Mouse (Mus musculus) heart, adult 18-20 months (tissue): ENCODE measurements around the gene Fam205a1. TPM values are rescaled to one million over a fixed set of nuclear protein-coding genes. Genes with fewer than 3 reads are reported as not detected.
"Not testable (repeated sequence)": the region's sequence is repeated elsewhere in the genome, so short reads cannot be mapped to it uniquely, and the experiment has no call there.

Experiments used
- DNase-seq, 2 experiments: peaks; one replicate each; pipeline ENCODE4 v3.0.0; 2021 to 2022; ENCODE audit warnings: mixed read lengths in 1 of 2
- long read RNA-seq, 2 experiments: library from polyadenylated mRNA; stranded (forward); transcript quantifications; one replicate each; pipeline ENCODE4 v2.0.0; 2021
- total RNA-seq, 2 experiments: library from RNA; stranded (reverse); gene quantifications; 2 replicates each; pipeline ENCODE4 v1.2.3; 2021

The Fam205a1 gene
- total RNA-seq = not detected
- long read RNA-seq, experiment 1 = 0 reads
- long read RNA-seq, experiment 2 = 0 reads

DNA sequence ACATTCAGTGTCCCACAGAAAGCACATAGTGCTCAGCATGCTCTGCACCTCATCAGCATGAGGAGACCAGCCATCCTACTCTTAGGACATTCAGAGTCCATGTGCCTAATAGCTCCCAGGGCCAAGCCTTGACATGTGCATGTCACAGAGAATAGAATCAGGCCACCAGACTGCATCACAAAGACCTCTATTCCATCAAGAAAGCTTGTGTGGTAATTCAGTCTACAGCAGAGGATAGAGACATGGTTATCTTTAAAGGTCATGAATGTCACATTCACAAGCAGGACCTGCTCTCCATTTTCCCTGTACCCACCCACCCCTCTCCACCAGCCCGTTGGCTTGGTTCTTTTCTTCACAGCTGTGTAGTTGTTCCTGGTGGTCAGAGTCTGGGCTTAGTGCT lies at the start of gene Fam205a1:
Gene Fam205a1, minus strand, starts transcription at position 101 of the 400 bp plus-strand sequence.
- DNase-seq = not testable (repeated sequence)

DNA sequence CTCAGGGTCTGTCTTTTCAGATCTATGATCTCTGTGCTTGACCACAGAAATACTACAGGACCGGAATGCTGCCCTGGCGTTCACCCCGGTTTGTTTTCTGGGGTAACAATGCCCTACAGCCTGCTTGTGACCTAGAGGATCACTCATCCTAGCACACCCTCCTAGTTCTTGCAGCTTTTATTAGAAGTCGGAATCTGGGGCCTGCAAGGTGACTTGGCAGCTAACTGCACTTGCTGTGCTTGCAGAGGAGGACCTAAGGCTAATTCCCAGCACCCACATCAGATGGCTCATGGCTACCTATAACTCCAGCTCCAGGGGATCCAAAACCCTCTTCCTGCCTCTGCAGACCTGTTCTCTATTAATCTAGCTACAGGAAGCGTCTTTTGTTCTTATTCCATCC lies 49.0 kb upstream of the Fam205a1 start:
- no peak for DNase-seq

DNA sequence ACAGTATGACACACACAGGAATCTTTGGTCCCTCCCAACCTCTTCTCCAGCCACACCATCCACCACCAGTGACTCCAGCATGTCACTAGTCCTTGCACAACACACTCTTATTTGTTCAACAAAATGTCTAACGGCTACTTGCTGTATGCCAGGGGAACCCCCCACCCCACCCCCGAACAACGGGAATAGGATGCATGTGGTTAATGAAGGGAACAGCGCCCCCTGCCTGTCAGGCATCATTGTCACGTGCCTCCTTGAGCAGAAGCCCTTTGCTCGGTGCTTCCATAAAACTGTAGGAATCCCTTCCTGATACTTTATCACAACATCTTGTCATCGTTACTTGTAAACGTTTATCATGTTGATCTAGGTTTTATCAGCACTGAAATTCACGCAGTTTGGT lies 48.5 kb upstream of the Fam205a1 start:
- DNase-seq = peak in 1 of 2 experiments; percentile 23

DNA sequence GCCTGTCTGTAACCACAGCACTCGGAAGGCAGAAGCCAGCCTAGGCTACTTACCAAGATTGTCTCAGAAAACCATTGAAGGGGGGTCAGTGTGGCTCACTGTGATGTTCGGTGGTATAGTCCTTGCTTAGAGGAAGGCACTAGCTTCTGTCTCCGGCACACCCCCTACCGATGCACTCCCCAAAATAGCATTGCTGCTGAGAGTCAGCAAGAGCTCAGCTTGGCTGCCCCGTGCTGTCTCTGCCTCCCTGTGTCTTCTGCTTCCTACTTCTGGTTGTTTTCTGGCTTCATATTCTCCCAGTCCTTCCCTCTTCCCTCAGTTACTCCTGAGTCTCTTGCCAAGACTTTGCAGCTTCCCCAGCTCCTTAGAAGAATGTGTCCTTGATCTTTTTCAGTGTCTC lies 47.2 kb upstream of the Fam205a1 start:
- no peak for DNase-seq

DNA sequence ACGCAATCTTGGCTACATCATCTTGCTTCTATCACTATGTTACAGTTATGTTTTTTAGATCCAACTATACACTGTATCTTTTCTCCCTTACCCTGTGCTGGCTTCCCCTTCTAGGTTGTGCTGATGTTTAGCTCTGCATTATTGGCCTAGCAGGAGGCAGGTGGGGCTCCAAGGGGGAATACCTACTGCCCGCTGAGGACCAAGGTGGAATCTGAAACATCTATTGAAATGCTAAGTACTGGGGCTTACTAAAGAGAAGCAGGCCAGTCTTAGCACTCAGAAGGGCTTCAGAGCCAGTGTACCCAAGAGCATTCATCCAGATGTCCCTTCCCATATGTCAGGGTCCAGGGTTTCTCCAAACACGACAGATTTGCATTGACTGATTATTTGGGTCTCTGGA lies 45.2 kb upstream of the Fam205a1 start:
- no peak for DNase-seq

DNA sequence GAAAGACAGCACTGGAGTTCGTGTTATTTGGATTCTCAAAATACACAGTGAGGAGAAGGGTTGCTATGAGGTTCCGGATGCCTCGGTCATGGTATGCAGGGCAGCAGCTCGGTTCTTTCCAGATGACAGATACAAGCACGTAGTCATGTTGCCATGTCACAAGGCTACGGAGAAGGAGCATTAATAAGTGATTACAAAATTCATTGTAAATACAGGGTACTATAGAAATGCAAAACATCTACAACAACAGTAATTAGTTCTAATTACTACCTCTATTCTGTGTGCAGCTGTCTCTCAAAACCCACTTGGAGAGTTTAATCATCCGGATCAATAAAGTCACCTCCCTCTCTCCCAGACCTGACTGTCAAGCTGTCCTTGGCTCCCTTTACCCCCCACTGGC lies 41.4 kb upstream of the Fam205a1 start:
- DNase-seq = no peak

DNA sequence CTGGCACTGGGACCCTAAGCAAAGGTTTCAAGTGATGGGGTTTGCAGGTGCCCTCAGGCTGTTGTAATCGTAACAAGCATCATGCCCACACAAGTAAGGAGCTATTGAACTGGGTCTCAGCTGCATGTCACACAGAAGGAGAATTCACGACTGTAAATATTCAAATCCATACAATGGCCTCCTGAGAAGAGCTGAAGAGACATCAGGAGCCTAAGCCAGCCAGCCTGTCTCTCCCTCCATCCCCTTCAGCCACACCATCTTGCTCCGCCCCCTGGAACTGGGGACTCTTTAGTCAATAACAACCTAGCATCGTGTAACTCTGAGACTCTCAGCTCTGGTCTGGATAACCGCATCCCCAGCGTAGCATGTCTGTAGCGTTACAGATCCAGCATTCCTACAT lies 37.5 kb upstream of the Fam205a1 start:
- no peak for DNase-seq

DNA sequence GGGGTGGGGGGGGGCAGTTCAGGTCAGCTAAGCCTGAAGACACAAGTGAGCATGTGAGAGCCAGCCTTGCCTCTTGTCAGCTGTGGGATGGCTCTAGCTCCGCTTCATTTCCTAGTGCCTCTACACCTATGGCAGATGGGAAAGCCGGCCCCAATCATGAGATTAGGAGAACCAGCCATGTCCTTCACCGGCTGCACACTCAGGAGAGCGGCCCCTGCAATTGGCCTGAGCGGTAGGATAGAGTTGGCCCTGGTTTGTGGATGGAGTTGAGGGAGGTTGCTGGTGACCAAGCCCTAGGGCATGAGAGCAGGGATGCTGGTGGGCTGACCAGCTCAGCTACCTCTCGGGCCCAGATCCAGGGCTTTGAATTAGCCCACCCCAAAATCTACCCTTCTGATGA lies 35.1 kb upstream of the Fam205a1 start:
- DNase-seq = no peak

DNA sequence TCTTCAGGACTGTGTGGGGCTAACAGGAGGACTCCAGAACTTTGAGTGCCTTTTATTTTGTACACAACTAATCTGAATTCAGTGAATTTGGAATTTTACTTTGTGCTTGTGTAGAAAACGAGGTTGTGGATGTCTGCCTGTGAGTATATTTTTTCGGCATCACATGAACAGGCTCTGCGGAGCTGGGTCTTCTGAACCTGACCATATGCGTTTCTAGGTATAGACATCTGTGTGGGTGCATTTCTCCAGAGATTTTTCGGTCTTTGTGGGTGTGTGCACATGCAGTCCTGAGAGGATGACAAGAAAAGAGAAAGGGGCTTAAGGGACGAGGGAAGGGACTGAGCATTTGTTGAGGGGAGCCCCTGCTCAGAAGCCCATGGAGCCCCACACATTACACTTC lies 33.2 kb upstream of the Fam205a1 start:
- no peak for DNase-seq

DNA sequence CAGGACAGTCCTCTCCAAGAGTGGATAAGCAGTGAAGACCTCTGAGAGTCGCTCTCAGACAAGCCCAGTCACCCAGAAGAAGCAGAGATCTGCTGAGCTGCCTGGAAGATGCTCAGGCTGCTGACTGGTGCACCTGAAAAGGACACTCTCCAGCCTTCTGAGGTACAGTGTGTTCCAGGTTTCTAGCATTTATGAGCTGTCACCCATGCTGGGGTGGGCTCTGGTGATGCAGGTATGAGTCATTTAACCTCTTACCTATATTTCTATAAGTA lies 26.9 kb upstream of the Fam205a1 start:
- no peak for DNase-seq

DNA sequence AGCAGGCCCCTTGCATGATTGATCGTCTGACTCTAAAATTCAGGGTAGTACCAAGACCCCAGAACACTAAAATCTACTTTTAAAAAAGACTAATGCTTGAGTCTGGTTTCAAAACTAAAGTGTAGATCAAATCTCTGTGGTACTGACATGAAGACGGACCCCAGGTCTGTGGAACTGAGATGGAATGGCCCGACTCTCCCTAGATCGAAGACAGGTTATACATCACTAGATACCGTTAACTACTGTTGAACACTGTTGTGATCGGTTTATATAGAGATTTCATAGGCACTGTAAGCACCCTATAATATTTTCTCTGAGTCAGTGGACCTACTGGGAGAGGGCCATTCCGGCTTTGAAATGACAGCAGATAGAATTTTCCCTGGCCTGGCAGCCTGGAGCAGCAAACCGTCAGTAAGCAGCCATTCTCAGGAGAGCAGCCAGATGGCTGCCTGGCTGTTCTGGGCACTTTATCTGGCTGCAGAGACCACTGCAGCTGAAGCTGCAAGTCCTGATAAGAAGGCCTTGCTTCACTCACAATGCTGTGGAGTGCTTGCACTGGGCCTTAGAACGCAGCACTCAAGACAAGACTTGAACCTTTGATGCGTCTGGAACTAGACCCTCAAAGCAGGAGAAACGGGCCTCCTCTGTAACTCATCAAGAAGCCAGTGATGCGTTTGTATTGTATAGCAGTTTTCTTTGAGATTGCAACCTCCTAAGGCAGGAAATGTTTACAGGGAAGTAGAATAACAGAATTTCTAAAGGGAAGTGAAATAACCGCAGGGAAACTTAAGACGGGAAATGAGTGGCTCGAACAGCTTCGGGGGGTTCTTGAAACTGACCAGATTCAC lies 26.4 kb upstream of the Fam205a1 start:
- no peak for DNase-seq

DNA sequence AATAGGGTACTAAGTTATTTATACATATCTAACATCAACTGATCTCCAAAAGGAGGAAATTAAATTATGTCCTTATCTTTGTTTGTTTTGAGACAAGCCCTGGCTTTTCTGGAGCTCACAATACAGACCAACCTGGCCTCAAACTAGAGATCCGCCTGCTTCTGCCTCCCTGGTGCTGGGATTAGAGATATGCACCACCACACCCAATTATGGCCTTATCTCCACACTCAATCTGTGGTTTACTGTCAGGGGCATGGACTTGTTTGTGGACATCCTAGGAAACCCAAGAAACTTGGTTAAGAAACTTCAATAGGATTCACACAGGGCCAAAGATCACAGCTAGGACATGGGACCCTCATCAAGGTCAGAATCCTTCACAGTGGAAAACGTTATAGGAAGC lies 24.0 kb upstream of the Fam205a1 start:
- DNase-seq = no peak

DNA sequence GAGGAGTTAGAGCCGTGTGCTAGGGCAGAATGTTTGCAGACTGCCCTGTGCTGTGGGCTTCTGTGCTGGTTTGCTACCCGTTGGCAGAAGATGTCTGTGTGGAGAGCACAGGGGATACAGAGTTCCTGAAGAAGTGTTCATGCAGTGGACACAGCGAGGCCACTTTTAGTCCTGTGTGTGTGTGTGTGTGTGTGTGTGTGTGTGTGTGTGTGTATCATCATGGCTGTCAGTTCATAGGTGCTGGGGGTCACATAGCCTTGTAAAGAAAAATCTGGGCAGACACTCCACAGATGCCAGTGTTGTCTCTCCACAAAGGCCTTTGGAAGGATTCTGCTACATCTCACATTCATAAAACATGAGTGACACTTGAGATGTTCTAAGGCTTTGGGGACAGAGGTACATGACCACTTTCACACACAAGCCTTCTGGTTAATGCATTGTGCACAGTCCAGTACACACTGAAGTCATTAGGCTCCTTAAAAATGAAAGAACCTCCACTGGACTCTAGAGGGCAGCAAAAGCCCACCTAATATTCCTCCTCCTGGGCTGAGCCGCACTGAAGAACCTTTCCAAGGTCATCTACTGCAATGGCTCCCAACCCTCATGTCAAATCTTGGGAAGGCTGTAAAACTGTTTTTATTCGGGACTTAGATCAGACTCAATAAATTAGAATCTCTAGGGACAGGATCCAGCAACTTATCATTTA lies 23.1 kb upstream of the Fam205a1 start:
- peak; percentile 57 to 74 for DNase-seq

DNA sequence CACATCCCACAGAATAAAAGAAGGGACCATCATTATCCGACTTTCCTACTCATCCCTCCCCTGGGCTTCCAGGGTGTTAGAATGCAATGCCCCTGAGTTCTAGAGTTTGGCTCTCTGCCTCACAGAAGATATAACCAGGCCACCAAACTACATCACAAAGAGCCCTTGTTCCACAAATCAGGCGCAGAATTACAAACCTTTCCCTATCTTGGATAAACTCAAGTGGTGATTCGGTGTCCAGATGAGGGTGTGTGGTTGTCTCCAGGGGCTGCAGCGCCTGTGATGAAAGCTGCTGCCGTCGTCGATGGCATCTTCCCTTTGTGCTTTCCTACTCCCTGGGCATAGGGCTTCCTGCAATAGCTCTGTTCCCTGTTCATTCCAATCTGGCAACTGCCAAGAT lies 20.4 kb upstream of the Fam205a1 start, which contains the start of gene Fam205c:
Gene Fam205c, minus strand, starts transcription at position 101 of the 400 bp plus-strand sequence.
- no peak for DNase-seq

DNA sequence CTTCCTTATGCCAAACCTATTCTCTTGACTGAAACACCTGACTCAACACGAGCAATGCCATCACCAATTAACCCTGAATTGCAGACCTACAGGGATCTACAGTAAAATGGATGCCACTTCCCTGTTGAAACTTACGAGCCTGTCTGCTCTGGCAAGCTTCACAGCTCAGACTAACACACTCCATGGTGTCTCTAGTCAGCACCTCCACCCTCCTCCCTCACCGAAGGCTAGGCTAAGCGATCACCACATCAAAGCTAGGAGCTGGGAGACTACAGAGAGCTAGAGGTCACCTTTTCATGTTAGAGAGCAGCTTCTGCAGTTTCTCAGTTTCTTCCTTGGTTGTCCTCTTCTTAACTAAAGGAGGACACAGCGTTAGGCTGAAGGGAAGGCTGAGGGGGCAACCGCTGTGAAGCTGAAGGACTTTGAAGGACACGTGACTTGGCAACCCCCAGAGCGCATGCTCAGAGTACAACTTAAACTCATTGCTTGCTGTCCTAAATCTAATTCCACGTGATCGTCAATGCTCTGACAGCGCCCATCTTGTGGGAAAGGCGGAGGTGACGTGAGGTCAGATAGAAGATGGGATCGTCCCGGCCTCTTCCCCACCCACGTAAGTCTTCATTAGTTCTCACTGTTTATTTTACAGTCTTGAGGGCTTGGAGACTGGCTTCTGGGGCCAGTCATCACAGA lies 19.2 kb upstream of the Fam205a1 start:
- peak in 1 of 2 experiments; percentile 15 for DNase-seq

DNA sequence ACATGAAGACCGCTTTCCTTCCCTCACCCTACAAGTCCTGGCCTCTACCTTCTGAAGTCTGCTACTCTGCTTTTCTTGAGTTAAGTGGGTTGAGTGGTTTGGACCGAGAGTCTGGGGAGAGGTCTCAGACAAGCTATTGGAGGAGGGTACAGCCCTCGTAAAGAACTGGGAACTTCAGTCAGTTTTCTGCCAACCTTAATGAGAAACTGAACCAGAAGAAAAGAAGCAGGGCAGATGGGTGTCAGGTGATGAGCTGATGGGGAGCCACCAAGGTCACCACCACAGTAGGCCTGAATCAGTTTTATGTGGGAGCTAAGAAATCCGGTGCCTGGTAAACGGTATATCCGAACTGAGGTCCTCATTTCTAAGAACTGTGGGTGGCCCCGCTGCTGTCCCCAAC lies 18.5 kb upstream of the Fam205a1 start:
- DNase-seq = no peak

DNA sequence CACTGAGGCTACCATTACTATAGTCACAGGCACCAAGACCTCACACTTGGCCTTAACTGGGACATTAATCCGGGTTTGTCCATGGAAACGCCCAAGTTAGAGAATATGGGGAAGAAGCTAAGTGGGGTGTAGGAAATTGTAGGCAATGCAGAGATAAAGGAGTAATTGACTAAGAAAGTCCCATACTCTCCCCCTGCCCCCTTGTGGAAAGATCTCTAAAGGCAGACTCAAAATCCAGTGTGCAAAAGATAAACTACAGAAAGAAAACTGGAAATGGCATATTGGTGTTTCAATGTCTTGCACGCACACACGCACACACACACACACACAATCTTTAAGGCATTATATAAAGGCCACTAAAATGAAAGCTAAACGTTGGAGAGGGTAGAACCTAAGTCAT lies 17.1 kb upstream of the Fam205a1 start:
- DNase-seq = no peak

DNA sequence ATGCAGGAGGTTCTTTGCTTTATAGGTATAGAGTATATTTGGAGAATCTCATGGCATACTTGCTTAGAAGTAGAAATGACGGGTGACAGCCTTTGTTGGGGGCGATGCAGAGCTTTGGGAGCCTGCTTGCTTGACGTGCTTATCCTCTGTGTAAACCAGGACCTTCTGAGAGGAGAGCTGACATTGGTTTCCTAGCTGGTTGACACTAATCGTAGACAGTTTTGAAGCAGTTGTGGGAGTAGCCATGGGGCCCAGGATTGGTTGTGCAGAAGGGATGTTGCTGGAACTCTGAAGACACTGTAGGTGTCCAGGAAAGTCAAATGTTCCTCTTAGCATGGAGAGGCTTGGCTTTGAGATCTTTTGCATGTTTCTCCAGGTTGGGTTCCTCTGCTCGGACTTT lies 14.5 kb upstream of the Fam205a1 start:
- no peak for DNase-seq

DNA sequence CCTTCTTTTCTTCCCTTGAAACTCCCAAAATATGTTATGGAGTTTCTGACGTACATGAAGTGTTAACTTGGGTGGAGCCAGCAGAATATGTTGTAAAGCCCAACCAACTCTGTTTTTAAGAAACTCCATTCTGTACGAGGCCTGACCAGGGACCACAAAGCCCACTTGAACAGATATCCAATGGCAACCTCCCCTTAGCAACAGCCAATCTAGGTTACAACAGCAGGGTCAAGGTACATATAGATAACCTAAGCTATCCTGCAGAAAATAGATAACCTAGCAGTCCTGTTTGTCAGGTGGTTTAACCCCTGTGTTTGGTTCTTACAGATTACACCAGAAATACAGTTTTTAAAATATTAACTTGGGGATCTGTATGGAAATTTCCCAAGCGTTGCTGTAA lies 13.7 kb upstream of the Fam205a1 start:
- DNase-seq = no peak

DNA sequence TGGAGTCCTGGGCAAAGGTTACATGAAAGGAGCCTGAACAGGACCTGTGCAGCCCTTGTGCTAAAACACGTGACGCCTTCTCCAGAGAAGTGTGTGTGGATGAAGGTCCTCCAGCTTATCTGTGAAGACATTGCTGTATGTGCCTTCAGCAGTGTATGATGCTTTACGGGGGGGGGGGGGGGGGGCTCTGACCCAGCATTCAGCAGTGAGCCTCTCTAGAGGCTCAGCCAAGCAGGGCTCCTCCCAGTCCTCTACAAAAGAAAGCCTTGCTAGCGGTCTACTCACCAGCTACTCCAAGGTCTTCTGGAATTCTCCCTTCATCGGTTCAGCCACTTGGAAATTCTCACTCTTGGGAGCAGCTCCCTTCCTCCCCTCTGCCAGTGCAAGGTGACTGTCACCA lies 9.8 kb upstream of the Fam205a1 start:
- not testable (repeated sequence) for DNase-seq

DNA sequence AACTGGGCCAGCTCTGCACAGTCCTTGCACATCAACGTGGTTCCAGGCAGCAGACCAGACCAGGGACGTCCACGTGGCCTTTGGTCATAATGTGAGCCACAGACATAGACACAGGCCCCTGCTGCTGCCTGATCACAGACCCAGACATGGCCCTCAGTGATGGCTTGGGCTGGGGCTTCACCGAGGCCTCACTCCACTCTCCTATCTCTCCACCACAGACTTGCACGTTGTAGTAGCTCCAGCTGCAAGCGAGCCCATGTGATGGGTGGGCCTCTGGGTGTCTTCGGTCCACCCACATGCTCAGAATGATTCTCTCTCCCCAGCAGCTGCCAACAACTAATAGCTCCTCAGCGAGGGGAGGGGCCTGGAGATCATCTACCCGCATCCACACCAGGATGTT lies 6.8 kb upstream of the Fam205a1 start:
- DNase-seq = not testable (repeated sequence)

DNA sequence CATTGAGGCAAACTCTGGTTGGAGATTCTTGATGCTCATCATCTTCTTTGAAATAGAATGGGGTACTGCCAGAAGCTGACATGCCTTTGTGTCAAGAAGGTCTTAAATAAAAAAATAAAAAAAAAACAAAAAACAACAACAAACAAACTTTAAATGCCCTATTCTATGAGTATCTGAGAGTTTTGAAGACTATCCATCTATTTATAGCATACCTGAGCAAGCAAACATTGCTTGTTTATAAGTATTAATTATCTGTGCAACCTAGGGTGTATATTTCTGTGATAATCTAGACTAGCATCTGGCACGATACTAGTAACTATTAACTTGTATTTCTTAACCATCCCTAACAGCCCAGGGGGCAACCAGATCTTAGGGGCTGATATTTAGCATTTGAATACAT lies 3.0 kb upstream of the Fam205a1 start, which contains the start of gene Gm12394:
Gene Gm12394, minus strand, starts transcription at position 101 of the 400 bp plus-strand sequence.
- not testable (repeated sequence) for DNase-seq
